Mouse (Mus musculus): ENCODE data around the gene Qk. TPM values are rescaled to one million over a fixed set of nuclear protein-coding genes. Genes with fewer than 3 reads are reported as not detected.

Qk gene
- polyA plus RNA-seq, 3 experiments from 2014 or later: 9.6 to 17.0 (median 15.1) TPM

GRCm38 (mm10) chr17:10326596-10327045 is 7.0 kb upstream of the Qk start:
- no peak for ATAC-seq

DNA sequence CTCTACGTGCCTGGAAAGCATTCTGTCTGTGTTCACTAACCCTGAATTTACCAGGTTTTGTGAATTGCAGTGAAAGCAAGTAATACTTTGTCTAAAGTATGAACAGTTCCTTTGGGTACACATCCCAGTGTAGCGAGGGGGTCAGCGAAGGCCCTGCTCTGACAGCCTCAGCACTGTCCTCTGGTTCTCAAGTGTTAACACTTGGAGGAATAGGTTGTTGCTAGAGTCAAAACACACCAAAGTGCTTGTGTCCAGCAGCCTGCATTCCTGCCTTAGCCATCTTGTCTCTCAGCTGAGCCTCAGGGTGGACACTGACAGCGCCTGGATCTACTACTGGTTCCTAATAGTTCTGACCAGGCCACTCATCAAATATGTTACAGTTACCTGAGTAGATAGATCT is 6.3 kb upstream of the Qk start:
- ATAC-seq: no peak

DNA sequence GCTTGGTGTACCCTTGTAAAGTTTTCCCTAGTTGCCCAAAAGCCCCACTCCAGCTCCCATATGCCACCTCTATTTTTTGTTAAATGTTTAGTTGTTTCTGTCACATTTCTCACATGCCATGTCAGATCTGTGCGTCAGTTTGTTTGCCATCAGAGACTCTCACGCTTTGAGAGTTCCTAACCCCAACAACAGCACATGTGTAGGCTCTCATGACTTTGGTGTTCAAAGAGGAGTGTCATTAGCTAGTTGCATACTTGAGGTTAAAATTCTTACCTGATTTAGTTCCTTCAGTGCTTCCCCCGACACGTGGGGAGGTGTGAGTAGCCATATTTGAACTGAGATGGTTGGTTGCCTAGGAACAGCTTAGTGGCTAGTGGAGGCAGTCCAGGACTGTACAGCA is 2.1 kb upstream of the Qk start:
- no peak for ATAC-seq

GRCm38 (mm10) chr17:10321092-10321491 is 1.4 kb upstream of the Qk start:
- no peak for ATAC-seq

DNA sequence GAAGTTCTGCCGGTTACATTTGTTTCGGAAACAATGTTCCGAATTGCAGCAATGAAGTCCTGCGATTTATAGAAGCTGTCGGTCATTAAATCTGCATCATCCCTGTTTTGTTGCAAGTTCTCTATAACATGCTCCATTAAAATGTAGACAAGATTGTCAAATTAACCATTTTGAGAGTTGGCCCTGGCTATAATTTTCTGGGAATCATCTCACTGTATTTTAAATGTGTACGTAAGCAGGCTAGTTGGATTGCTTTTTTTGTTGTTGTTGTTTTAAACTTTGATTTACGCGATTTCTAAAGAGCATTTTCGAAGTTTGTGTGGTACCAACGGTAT is 769 bp upstream of the Qk start:
- ATAC-seq: no peak

DNA sequence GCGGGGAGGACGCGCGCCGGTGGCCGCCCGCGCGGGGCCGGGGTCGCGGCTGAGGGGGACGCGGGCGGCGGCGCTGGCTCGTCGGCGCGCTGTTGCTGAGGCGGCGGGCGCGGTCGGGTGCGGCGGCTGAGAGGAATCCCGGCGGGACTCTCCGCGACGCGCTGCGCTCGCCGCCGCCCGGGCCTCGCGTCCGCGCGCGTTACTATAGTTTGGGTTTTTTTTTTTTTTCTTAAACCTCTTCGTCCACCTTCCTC is 296 bp downstream of the Qk start:
- no peak for ATAC-seq

GRCm38 (mm10) chr17:10318561-10319430 is 858 bp downstream of the Qk start:
- ATAC-seq: peak; percentile 66

- ATAC-seq: no peak
Measured at GRCm38 (mm10) chr17:10317981-10318551, 1.6 kb downstream of the Qk start.

GRCm38 (mm10) chr17:10317186-10317585 is 2.5 kb downstream of the Qk start:
- ATAC-seq: no peak

- no peak for ATAC-seq
Measured at GRCm38 (mm10) chr17:10316446-10316845, 3.2 kb downstream of the Qk start.

- no peak for ATAC-seq
Measured at GRCm38 (mm10) chr17:10310046-10310445, 9.6 kb downstream of the Qk start.

GRCm38 (mm10) chr17:10309135-10309623 is 10.5 kb downstream of the Qk start:
- no peak for ATAC-seq

GRCm38 (mm10) chr17:10306424-10306823 is 13.2 kb downstream of the Qk start:
- ATAC-seq: no peak

DNA sequence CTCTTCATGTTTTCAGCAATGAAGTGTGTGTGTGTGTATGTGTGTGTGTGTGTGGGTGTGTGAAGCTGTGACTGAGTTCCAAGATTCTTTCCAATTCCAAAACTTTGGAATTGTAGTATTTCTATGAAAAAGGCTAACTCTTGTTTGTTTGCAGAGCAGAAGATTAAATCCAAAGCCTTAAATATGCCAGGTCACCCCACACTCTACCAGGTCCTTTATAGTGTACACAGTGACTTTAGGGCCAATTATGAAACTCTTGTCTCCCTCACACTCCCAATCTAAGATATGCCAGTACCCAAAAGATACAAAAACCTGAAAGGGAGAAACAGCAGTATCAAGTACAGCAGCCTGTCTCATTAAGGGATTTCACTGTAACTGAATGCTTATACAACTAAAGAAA is 15.7 kb downstream of the Qk start:
- no peak for ATAC-seq

DNA sequence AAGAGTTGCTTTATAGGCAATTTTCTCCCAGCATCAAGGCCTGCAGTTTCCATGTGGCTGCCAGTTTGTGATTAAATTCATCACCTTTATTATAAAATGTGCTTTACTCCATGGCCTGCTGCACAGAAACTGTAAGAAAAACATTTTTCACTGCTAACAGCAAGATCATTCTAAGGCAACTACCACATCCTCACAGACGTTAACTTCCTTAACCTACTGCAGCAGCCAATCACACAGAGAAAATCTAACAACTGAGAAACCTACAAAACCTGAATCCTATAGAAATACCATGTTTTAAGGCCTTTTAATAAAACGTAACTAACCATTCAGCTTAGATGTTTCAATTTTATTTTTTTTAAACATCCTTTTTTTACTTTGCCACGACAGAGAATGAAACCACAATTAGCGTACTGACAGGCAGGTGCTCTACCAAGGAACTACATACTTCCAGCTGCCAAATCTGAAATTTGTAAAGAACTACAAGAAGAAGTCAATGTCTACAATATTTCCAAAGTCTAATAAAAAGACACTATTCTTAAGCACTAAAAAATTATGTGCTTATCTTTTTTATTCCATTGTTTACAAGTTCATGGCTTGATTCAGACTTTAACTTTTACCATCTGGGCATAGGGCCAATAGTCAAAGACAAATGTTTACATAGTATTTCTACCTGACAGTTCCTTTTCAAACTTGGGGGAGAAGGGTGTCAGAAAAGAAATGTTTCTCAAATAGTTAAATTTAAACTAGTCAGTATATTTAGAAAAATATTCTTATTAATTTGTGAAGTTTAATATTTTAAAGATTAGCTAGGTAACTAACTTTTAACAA is 18.5 kb downstream of the Qk start:
- ATAC-seq: peak; percentile 67

GRCm38 (mm10) chr17:10299396-10299795 is 20.3 kb downstream of the Qk start:
- no peak for ATAC-seq

DNA sequence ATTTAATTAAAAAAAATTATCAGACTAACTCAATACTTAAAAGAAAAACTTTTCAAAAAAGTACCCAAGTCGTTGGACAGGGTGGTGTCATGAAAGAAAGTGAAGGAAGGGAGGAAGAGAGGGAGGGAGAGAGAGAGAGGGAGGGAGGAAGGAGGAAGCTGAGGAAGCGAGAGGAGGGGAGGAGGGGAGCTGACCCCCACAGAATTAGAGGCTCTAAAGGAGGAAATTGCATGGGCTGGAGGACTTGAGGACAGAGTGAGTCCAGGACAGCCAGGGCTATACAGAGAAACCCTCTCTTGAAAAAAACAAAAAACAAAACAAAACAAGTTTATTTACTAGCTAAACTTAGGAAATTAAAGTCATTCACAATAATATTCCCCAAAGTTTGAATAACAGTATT is 27.1 kb downstream of the Qk start:
- ATAC-seq: no peak

- ATAC-seq: no peak
Measured at GRCm38 (mm10) chr17:10284772-10285171, 34.9 kb downstream of the Qk start.

DNA sequence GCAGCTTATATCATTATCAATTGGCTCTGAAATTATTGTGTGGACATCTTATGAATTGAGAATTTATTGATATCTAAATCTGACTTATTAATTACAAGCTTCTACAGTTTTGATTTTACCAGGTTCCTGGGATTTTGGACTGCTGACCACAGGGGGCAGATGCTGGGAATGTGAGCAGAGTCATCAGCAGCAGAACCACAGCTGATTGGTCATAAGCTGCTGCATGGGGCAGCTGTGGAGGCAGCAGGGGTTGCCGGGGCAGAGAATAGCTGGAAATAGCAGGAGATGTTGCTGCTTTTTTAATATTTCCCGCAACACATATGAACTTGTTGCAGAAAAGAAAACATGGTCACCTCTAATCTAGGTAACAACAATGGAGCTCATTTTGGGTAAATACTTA is 40.1 kb downstream of the Qk start:
- ATAC-seq: no peak

DNA sequence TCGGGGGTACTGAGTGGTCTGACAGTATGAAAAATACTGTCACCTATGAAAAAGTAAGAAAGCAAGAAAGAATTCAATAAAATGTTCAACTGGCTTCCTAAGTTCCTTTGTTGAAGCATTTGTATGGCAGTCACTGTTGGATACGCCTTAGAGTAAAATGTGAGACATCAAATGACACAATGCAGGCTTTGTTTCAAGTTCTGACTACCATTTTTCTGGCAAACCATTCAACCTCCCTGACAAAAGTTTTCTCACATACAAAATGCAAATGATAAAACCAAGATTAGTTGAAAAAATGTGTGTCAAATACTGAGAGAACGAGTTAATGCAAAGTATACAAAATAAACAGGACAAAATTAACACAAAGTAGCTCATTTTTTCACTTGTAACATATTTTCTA is 50.1 kb downstream of the Qk start:
- ATAC-seq: no peak

GRCm38 (mm10) chr17:10268468-10268867 is 51.2 kb downstream of the Qk start:
- ATAC-seq: no peak

DNA sequence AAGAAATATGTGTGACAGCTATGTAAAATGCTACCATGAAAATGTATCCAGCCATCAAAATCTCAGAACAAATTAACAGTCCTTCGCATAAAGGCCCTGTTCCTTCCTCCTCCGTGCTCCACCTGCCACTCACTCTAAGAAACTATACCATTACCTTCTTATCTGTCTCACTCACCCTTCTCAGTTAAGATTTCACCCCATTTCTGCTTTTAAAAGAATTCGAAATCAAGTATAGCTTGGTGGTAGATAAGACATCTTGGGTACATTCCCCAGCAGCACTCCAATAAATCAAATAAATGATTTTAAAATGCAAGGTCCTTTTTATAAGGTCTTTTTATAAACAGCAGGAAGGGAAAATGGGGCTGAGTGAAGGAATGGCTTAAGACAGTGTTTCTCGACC is 53.4 kb downstream of the Qk start:
- ATAC-seq: no peak

- no peak for ATAC-seq
Measured at GRCm38 (mm10) chr17:10251252-10251958, 68.2 kb downstream of the Qk start.
